Mouse (Mus musculus) CH12.LX (cell line): ENCODE data around the gene Ptprs. TPM values are rescaled to one million over a fixed set of nuclear protein-coding genes. Genes with fewer than 3 reads are reported as not detected.

Experiments
- DNase-seq: peaks from one replicate; pipeline ENCODE4 v3.0.0-alpha.2; 2013; ENCODE audit errors: extremely low read depth
- H3K27ac ChIP-seq: 2 replicates; pipeline ENCODE4 v1.5.1; 2012; ENCODE audit warnings: low read depth, mild to moderate bottlenecking, control low read depth, moderate library complexity; ENCODE audit not compliant: insufficient read depth
- H3K27me3 ChIP-seq: replicated peaks from 2 replicates; pipeline ENCODE3; 2012; ENCODE audit warnings: inconsistent platforms
- H3K36me3 ChIP-seq, 2 experiments: replicated peaks in 1 of 2; 2 replicates each; pipeline versions ENCODE3 to v1.6.1; 2012; ENCODE audit warnings: inconsistent platforms in 1 of 2, low read length in 1 of 2, mild to moderate bottlenecking in 1 of 2, mixed read lengths in 1 of 2, moderate library complexity in 1 of 2; ENCODE audit not compliant: control insufficient read depth in 1 of 2, insufficient read depth in 1 of 2
- H3K4me1 ChIP-seq, 2 experiments: 2 replicates each; pipeline ENCODE4 v1.6.1; 2012; ENCODE audit warnings: inconsistent platforms in 1 of 2, moderate library complexity in 1 of 2; ENCODE audit not compliant: insufficient read depth in 2 of 2, control insufficient read depth in 1 of 2
- H3K4me2 ChIP-seq: 2 replicates; pipeline ENCODE4 v1.6.1; 2012; ENCODE audit warnings: low read depth, mild to moderate bottlenecking, control low read depth; ENCODE audit not compliant: poor library complexity, insufficient read depth, severe bottlenecking
- H3K4me3 ChIP-seq, 3 experiments: fragments of 150-350 bp in 1 of 3; sonication (generic) in 1 of 3; replicated peaks in 1 of 3; 2 replicates each; pipeline versions ENCODE3 to v1.5.1; 2011 to 2012; ENCODE audit warnings: low read depth in 2 of 3, low read length in 2 of 3, mild to moderate bottlenecking in 2 of 3, moderate library complexity in 2 of 3, control low read depth in 1 of 3, improper control_type of control experiment in 1 of 3, inconsistent platforms in 1 of 3, mixed read lengths in 1 of 3; ENCODE audit not compliant: poor library complexity in 1 of 3
- H3K79me2 ChIP-seq: replicated peaks from 2 replicates; pipeline ENCODE4 v1.6.1; 2012; ENCODE audit warnings: mild to moderate bottlenecking, moderate library complexity; ENCODE audit not compliant: control insufficient read depth, poor library complexity, insufficient read depth, severe bottlenecking; ENCODE audit errors: extremely low read depth
- H3K9ac ChIP-seq: 2 replicates; pipeline ENCODE4 v1.6.1; 2012; ENCODE audit warnings: low read depth, mild to moderate bottlenecking, control low read depth, moderate library complexity; ENCODE audit not compliant: insufficient read depth
- H3K9me3 ChIP-seq: replicated peaks from 2 replicates; pipeline ENCODE3; 2012; ENCODE audit warnings: low read length, inconsistent platforms, mixed read lengths
- BHLHE40 ChIP-seq: IDR thresholded peaks from 2 replicates; pipeline ENCODE4 v1.6.1; 2011; ENCODE audit warnings: mild to moderate bottlenecking, low read depth, low read length, improper control_type of control experiment
- CTCF ChIP-seq, 2 experiments: IDR thresholded peaks in 1 of 2; conservative IDR thresholded peaks in 1 of 2; 2 replicates each; pipeline ENCODE4 v1.5.1; 2011 to 2012; ENCODE audit warnings: low read depth in 2 of 2, low read length in 2 of 2, improper control_type of control experiment in 1 of 2, inconsistent platforms in 1 of 2, mild to moderate bottlenecking in 1 of 2, moderate library complexity in 1 of 2
- E2F4 ChIP-seq: IDR thresholded peaks from 2 replicates; pipeline ENCODE4 v1.6.1; 2011; ENCODE audit warnings: low read depth, low read length, improper control_type of control experiment; ENCODE audit not compliant: insufficient replicate concordance
- ELF1 ChIP-seq: IDR thresholded peaks from 2 replicates; pipeline ENCODE4 v1.6.1; 2014; ENCODE audit warnings: low read depth, mild to moderate bottlenecking, inconsistent platforms, low read length, improper control_type of control experiment
- EP300 ChIP-seq: IDR thresholded peaks from 2 replicates; pipeline ENCODE4 v1.6.1; 2011; ENCODE audit warnings: low read length, improper control_type of control experiment
- GABPA ChIP-seq: IDR thresholded peaks from 2 replicates; pipeline ENCODE4 v1.6.1; 2012; ENCODE audit warnings: low read depth, low read length, improper control_type of control experiment, inconsistent platforms; ENCODE audit not compliant: insufficient replicate concordance
- HCFC1 ChIP-seq: IDR thresholded peaks from 2 replicates; pipeline ENCODE4 v1.6.1; 2012; ENCODE audit warnings: low read depth, mild to moderate bottlenecking, inconsistent platforms, low read length, improper control_type of control experiment
- KAT2A ChIP-seq: IDR thresholded peaks from 2 replicates; pipeline ENCODE4 v1.6.1; 2012; ENCODE audit warnings: low read length, improper control_type of control experiment, inconsistent platforms; ENCODE audit not compliant: insufficient replicate concordance
- MAFK ChIP-seq: IDR thresholded peaks from 2 replicates; pipeline ENCODE4 v1.6.1; 2011; ENCODE audit warnings: low read length, improper control_type of control experiment; ENCODE audit not compliant: insufficient replicate concordance
- MAX ChIP-seq: IDR thresholded peaks from 2 replicates; pipeline ENCODE4 v1.6.1; 2011; ENCODE audit warnings: low read length, improper control_type of control experiment
- MAZ ChIP-seq: IDR thresholded peaks from 2 replicates; pipeline ENCODE4 v1.6.1; 2012; ENCODE audit warnings: low read depth, mild to moderate bottlenecking, inconsistent platforms, low read length, improper control_type of control experiment, moderate library complexity
- MEF2A ChIP-seq: IDR thresholded peaks from 2 replicates; pipeline ENCODE4 v1.6.1; 2014; ENCODE audit warnings: low read depth, mild to moderate bottlenecking, inconsistent platforms, low read length, improper control_type of control experiment, borderline replicate concordance
- MXI1 ChIP-seq: IDR thresholded peaks from 2 replicates; pipeline ENCODE4 v1.6.1; 2011; ENCODE audit warnings: mild to moderate bottlenecking, low read depth, low read length, improper control_type of control experiment
- MYC ChIP-seq: IDR thresholded peaks from 2 replicates; pipeline ENCODE4 v1.6.1; 2011; ENCODE audit warnings: low read depth, mild to moderate bottlenecking, improper control_type of control experiment, low read length
- NRF1 ChIP-seq: IDR thresholded peaks from 2 replicates; pipeline ENCODE4 v1.6.1; 2014; ENCODE audit warnings: low read depth, mild to moderate bottlenecking, inconsistent platforms, low read length, improper control_type of control experiment, moderate library complexity
- PAX5 ChIP-seq: IDR thresholded peaks from 2 replicates; pipeline ENCODE4 v1.6.1; 2012; ENCODE audit warnings: low read length, inconsistent platforms, mixed read lengths
- POLR2A ChIP-seq: IDR thresholded peaks from 2 replicates; pipeline ENCODE4 v1.6.1; 2011; ENCODE audit warnings: low read depth, mild to moderate bottlenecking, improper control_type of control experiment, low read length
- SMC3 ChIP-seq: IDR thresholded peaks from 2 replicates; pipeline ENCODE4 v1.6.1; 2011; ENCODE audit warnings: low read depth, low read length, improper control_type of control experiment
- TBP ChIP-seq: conservative IDR thresholded peaks from 2 replicates; pipeline ENCODE4 v1.6.1; 2011; ENCODE audit warnings: low read depth, low read length, improper control_type of control experiment
- TCF12 ChIP-seq: IDR thresholded peaks from 2 replicates; pipeline ENCODE4 v1.6.1; 2014; ENCODE audit warnings: low read depth, mild to moderate bottlenecking, inconsistent platforms, low read length, improper control_type of control experiment
- UBTF ChIP-seq: IDR thresholded peaks from 2 replicates; pipeline ENCODE4 v1.6.1; 2012; ENCODE audit warnings: low read depth, mild to moderate bottlenecking, inconsistent platforms, low read length, improper control_type of control experiment, moderate library complexity
- USF1 ChIP-seq: IDR thresholded peaks from 2 replicates; pipeline ENCODE4 v1.6.1; 2014; ENCODE audit warnings: low read depth, mild to moderate bottlenecking, inconsistent platforms, low read length, improper control_type of control experiment
- ZKSCAN1 ChIP-seq: IDR thresholded peaks from 2 replicates; pipeline ENCODE4 v1.6.1; 2012; ENCODE audit warnings: low read depth, inconsistent platforms, low read length, improper control_type of control experiment, borderline replicate concordance
- dilution Hi-C: fragments of 300-500 bp; cut with MboI; formaldehyde crosslinking; loops from 2 replicates; pipeline ENCODE4 v1.14.3; 2020; ENCODE audit warnings: low sequenced_read_pairs; ENCODE audit not compliant: extremely low pct_unique_long_range_greater_than_20kb, extremely low pct_ligation_motif_present
- in situ Hi-C: fragments of 300-500 bp; cut with MboI; formaldehyde crosslinking; loops from 3 replicates; pipeline ENCODE4 v1.14.3; 2019; ENCODE audit warnings: low sequenced_read_pairs, low pct_ligation_motif_present, low pct_unique_long_range_greater_than_20kb, mixed read lengths
- polyA plus RNA-seq: library from polyadenylated mRNA; unstranded; fragments of >175 nt; gene quantifications from 2 replicates; pipeline ENCODE4 v1.2.1, GENCODE M21; 2012; ENCODE audit warnings: low read depth; ENCODE audit not compliant: insufficient read length
- total RNA-seq, 2 experiments: library from RNA; depleted of rRNA; stranded (reverse); fragments of 300-350 nt in 1 of 2; fragments of >200 nt in 1 of 2; gene quantifications; 2 replicates each; pipeline ENCODE4 v1.2.3; 2012 to 2014

Gene Ptprs
- total and polyA plus RNA-seq, 3 experiments, result 11.3 to 41.1 (median 27.0) TPM

DNA sequence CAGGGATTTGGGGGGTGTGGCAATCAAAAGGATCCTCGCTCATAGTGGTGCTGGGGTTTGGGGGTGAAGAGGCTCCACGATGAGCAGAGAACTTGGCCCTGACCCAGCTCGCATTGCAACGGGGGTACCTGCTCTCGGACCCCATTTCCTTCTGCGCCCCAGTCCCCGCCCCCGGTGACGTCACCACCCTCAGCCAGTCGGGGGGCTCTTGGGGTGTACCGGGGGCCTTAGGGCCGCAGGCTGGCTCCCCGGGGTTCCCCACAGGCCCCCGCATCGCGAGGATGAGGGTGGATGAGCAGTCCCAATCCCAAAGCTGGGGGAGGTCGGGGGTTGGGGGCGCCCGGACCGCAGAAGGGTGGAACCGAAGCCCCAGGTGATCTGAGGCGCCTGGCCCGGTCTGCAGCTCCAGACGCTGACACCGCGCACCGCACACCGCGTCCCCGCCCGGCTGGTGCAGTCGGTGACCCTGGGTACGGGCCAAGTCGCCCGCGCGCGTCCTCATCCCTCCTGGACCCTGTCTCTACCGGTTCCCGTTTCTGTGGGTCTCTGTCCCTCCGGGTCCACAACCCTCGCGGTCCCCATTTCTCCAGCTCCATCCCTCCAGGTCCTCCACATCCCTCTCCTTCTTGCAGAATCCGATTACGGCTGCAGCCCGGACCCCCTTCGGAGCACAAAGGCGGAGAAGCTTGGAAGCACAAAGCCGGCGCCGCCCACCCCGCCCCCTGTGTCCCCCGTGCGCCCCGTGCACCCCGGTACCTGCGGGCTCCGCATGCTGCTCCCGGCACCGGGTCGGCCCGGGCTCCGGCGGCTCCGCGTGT is 490 bp downstream of the Ptprs start:
- DNase-seq, result peak; percentile 14

DNA sequence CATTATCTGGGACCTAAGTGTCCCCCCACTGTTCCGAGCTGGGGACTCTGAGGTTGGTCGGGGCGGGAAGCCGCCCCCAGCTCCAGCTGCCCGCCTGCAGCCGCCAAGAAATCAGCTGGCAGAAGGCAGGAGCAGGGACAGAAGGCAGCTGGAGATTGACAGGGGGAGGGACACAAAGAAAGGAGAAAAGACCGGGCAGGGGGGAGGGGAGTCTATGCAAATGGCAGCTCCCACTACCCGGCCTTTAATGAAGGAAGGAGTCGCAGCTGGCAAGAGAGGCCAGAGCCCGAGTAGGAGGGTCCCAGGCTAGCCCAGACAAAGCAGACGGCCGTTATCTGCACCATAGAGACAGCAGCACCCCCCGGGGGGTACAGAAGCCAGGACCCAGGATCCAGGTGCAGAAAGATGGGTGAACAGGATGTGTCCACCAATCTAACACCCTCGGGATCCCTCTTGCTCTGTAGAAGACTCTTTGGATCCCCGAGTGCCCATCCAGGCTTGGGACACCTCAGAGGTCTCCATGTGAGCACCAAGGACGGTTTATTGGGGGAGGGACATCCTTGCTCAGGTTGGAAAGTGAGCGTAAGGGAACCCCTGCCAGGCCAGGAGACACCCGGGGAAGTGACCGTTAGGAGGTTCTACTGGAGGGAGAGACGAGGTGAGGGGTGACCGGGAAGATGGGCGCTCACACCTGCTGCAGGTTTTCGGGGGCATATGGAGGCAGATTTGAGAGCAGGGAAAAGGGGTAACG is 1.3 kb downstream of the Ptprs start:
- peaks cover 8% of the 10 kb centered on the region for H3K27me3 ChIP-seq
- H3K79me2 ChIP-seq, result peaks cover 4% of the 10 kb centered on the region; the same call in 1 of the 2 replicates
- dilution Hi-C loops, result no loop called here
- in situ Hi-C loops, result no loop called here
- TF ChIP-seq PAX5 (no peak), E2F4 (no peak), NRF1 (no peak), MEF2A (no peak), SMC3 (no peak), TBP (no peak), BHLHE40 (no peak), MAZ (no peak), TCF12 (no peak)
- peaks cover 23% of the 10 kb centered on the region for H3K9me3 ChIP-seq
- H3K4me3 ChIP-seq, result peak overlapping the region; percentile 58 to 82 (median 80)
- H3K4me2 ChIP-seq, result peak overlapping the region; percentile 85
- no peak overlapping the region for H3K27ac ChIP-seq
- DNase-seq, result peak; percentile 16
- 0 out of 2 replicates have a peak overlapping the region, but pooled peaks have one; percentile 77 for H3K9ac ChIP-seq
- H3K36me3 ChIP-seq, result peaks cover 0 to 11% of the 10 kb centered on the region in 2 experiments
- H3K4me1 ChIP-seq, result peaks cover 14 to 41% of the 10 kb centered on the region in 2 experiments

More for the DNA sequence above, 490 bp downstream of the Ptprs start:
- dilution Hi-C loops, result no loop called here
- Histone ChIP-seq H3K27ac (no peak overlapping the region), H3K4me1 (peaks cover 14 to 41% of the 10 kb centered on the region in 2 experiments), H3K9me3 (peaks cover 23% of the 10 kb centered on the region), H3K27me3 (peaks cover 8% of the 10 kb centered on the region), H3K4me3 (peak overlapping the region; percentile 58 to 82 (median 80)), H3K36me3 (peaks cover 0 to 7% of the 10 kb centered on the region in 2 experiments), H3K4me2 (peak overlapping the region; percentile 85), H3K79me2 (peaks cover 4% of the 10 kb centered on the region; the same call in 1 of the 2 replicates), H3K9ac (peak overlapping the region; percentile 77)
- in situ Hi-C loops, result no loop called here
- TF ChIP-seq TCF12, result 0 out of 2 replicates have a peak, but pooled peaks have one; percentile 3
- no peak for TF ChIP-seq USF1
- no peak for TF ChIP-seq TBP
- no peak for TF ChIP-seq MYC
- no peak for TF ChIP-seq KAT2A
- TF ChIP-seq E2F4, result no peak
- no peak for TF ChIP-seq HCFC1
- no peak for TF ChIP-seq MXI1
- no peak for TF ChIP-seq BHLHE40
- TF ChIP-seq EP300, result no peak
- TF ChIP-seq CTCF (conservative IDR thresholded peaks at IDR 0.05 in 1 of 2, IDR thresholded peaks at IDR 0.05 in 1 of 2; ENCODE audit: low read depth in 2 of 2, low read length in 2 of 2), result no peak
- no peak for TF ChIP-seq MEF2A
- no peak for TF ChIP-seq NRF1
- no peak for TF ChIP-seq ZKSCAN1
- TF ChIP-seq POLR2A, result peak; percentile 68; the same call in 1 of the 2 replicates
- peak; percentile 46; the same call in 1 of the 2 replicates for TF ChIP-seq UBTF
- no peak for TF ChIP-seq MAX
- TF ChIP-seq ELF1, result no peak
- no peak for TF ChIP-seq MAFK
- TF ChIP-seq GABPA, result no peak
